Mouse (Mus musculus) neutrophil, adult 5-6 weeks (primary cell): ENCODE data around the gene Zbtb4. TPM values are rescaled to one million over a fixed set of nuclear protein-coding genes. Genes with fewer than 3 reads are reported as not detected.
A peak's percentile ranks its signal among the peaks of the same experiment; 100 is the strongest.

ENCODE experiments used
- ATAC-seq: fragments of 151-379, 151-347 bp; 2 replicates; pipeline ENCODE4 v1.8.0; 2017; ENCODE audit warnings: mild to moderate bottlenecking, moderate TSS enrichment; ENCODE audit not compliant: insufficient number of reproducible peaks, poor library complexity, low FRiP score, severe bottlenecking; ENCODE audit errors: extremely low read depth
- total RNA-seq: library from RNA; stranded (forward); fragments of 200-1000 nt; gene quantifications from 2 replicates; pipeline ENCODE4 v1.2.3, GENCODE M21; 2017

The Zbtb4 gene
- total RNA-seq, 1 experiment from 2014 or later = 27.8 TPM

GRCm38 (mm10) chr11:69760901-69761200, 4.9 kb upstream of the Zbtb4 start:
- no peak for ATAC-seq

GRCm38 (mm10) chr11:69761868-69762267, 3.8 kb upstream of the Zbtb4 start, which contains the start of gene Slc35g3:
Gene Slc35g3 (minus strand): TSS chr11:69761968.
- ATAC-seq = no peak

DNA sequence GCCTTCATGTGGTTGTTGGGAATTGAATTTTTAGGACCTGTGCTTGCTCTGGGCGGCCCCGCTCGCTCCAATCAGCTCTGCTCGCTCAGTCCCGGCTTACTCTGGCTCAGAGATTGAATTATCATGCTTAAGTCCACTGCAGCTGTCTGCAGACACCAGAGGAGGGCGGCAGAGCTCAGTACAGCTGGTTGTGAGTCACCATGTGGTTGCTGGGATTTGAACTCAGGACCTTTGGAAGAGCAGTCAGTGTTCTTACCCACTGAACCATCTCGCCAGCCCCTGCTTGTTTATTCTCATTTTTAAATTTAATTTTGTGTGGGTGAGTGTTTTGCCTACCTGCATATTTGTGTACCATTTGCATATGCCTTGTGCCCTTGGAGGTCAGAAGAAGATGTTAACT, 2.2 kb upstream of the Zbtb4 start:
- ATAC-seq = no peak

DNA sequence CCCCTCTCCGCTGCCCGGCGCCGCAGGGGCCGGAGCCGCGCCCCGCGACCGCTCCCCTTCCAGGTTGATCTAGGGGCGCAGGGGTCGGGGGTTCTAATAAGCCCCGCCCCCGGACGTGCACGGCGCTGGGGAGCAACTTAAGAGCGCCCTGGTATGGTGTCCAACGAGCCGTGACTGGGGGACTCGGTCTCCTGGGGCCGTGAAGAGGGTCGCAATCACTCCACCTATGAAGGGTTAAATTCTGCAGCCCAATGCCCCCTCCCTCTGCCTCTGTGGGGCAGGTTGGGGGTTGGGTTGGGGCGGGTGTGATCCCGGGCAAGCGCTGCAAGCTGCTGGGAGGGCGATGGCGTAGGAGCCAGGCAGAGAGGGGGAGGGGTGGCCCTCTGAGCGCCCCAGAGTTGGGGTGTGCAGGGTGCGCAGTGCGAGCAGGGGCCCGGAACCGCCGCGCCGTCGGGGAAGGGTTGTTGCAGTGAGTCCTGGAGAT, 456 bp downstream of the Zbtb4 start:
- peak; percentile 58; the same call in 1 of the 2 replicates for ATAC-seq

DNA sequence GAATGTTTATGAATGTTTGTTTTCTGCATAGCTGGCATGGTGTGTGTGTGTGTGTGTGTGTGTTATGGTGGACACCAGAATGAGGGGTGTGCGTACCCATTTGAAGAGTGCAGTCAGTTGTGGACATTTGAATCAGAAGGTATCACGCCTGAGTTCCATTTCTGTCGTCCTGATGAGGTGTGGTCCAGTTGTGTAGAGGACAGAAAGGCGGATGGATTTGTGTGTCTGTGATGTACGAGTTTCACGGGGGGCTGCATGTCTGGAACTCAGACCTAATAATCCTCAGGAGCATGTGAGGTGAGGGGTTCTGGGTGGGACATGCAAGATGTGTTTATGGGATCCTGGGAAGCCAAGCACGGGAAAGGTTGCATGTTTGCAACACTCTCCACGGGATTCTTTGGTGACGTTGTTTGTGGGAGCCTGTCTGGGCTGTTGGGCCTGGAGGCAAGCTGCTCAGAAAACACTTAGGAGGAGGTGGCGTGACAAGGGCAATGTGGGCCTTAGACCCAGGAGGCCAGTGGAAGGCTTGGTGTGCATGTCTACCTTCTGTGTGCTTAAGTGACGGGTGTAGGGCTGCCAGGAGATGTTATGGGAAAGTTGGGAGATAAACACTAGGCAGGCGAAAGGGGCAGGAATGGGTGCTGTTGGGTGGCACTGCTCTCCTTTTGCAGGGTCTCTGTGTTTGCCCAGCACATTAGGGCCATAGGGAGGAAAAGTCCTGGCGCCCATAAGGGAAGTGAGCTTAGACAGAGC, 1.3 kb downstream of the Zbtb4 start:
- no peak for ATAC-seq

GRCm38 (mm10) chr11:69767625-69767909, 1.9 kb downstream of the Zbtb4 start:
- ATAC-seq = no peak

DNA sequence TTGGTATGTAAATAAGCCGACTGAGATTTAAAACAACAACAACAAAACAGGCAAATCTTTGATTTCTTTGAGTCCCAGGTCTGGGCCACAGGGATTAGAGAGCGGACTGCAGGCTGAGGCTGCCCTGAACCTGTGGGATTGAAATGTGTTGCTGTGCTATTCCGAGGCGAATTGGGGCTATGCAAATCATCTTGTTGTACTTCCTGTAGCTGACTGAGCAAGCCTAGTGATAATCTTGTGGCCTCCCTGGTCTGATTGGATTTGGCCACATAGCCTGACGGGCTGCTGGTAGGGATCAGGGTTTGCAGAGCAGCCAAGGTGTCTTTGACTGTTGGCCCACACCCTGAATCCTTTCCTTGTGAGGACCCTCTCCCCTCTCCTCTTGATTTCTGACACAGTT, 9.2 kb downstream of the Zbtb4 start:
- ATAC-seq = peak; percentile 43; the same call in 1 of the 2 replicates

- ATAC-seq = no peak
Measured at GRCm38 (mm10) chr11:69775716-69776115, 10.0 kb downstream of the Zbtb4 start.

DNA sequence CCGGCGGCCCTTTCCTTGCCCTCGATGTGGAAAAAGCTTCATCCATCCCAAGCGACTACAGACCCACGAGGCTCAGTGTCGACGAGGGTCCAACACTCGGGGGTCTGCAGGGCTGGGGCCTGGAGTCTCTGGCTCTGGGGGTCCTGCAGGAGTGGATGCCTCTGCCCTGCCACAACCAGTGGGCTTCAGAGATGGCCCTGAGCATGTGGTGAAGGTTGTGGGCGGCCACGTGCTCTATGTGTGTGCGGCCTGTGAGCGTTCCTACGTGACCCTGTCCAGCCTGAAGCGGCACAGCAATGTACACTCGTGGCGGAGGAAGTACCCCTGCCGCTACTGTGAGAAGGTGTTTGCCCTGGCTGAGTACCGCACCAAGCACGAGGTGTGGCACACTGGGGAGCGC, 10.8 kb downstream of the Zbtb4 start:
- ATAC-seq = no peak

DNA sequence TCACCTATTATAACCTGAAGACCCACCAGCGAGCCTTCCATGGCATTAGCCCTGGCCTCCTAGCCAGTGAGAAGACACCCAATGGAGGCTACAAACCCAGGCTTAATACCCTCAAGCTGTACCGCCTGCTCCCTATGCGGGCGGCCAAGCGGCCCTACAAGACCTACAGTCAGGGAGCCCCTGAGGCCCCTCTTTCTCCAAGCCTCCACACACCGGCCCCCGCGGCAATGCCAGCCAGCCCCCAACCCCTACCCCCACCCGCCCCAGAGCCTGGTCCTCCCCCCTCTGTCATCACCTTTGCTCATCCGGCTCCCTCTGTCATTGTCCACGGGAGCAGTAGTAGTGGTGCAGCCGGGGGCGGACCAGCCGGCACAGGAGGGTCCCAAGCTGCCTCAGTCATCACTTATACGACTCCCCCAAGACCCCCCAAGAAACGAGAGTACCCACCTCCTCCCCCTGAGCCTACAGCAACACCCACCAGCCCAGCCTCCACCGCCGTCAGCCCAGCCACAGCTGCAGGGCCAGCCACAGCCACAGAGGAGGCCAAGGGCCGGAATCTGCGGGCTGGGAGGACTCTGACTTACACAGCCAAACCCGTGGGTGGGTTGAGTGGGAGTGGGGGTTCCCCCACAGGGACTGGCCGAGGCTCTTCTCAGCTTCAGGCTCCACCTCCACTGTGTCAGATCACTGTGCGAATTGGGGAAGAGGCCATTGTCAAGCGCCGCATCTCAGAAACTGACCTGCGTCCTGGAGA, 12.0 kb downstream of the Zbtb4 start:
- ATAC-seq = peak; percentile 14; the same call in 1 of the 2 replicates

GRCm38 (mm10) chr11:69778258-69778982, 12.7 kb downstream of the Zbtb4 start:
- no peak for ATAC-seq

DNA sequence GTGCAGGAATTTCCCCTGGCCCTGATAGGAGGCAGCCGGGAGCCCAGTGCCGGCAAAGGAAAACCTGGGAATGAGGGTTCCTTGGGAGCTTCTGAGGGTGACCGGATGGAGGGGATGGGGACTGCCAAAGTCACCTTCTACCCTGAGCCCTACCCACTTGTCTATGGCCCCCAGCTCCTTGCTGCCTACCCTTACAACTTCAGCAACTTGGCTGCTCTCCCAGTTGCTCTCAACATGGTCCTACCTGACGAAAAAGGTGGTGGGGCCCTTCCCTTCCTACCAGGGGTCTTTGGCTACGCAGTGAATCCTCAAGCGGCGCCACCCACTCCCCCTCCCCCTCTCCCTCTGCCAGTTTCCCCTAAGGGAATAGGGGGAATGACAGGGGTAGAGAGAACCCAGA, 13.3 kb downstream of the Zbtb4 start:
- no peak for ATAC-seq

GRCm38 (mm10) chr11:69781828-69782227, 16.1 kb downstream of the Zbtb4 start:
- ATAC-seq = no peak

- no peak for ATAC-seq
Measured at GRCm38 (mm10) chr11:69784793-69785272, 19.1 kb downstream of the Zbtb4 start.

GRCm38 (mm10) chr11:69787306-69787705, 21.6 kb downstream of the Zbtb4 start:
- ATAC-seq = no peak

GRCm38 (mm10) chr11:69789431-69789830, 23.7 kb downstream of the Zbtb4 start:
- ATAC-seq = no peak

DNA sequence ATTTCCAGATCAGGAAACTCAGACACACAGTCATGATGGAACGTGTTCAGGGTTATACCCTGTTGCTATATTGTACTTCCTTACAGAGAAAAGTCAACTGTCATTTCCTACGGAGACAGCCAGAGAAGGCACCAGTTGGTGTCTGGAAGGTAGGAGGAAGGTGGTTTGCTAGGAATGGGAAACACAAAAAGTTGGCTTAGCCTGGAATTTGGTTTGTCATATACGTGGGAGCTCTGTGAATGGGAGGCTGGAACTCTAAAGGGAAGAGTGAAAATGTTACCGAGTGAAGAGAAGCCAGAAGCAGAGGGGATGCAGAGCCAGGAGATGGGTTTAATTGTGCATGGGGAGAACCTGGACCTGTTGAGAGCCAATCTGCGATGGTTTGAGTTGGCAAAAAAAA, 25.7 kb downstream of the Zbtb4 start:
- ATAC-seq = no peak

- ATAC-seq = no peak
Measured at GRCm38 (mm10) chr11:69793429-69793828, 27.7 kb downstream of the Zbtb4 start.

- ATAC-seq = peak; percentile 96
Measured at GRCm38 (mm10) chr11:69795168-69795982, 29.7 kb downstream of the Zbtb4 start, which contains the start of gene Chrnb1. Gene Chrnb1 (minus strand): TSS chr11:69795943.
